Mouse (Mus musculus) kidney, adult 11 months (tissue): ENCODE measurements around the gene Zcwpw1.
"Not testable (repeated sequence)": the region's sequence is repeated elsewhere in the genome, so short reads cannot be mapped to it uniquely, and the experiment has no call there.

Experiments used
- DNase-seq: peaks from one replicate; pipeline ENCODE4 v3.0.0; 2022

Gene Zcwpw1

DNA sequence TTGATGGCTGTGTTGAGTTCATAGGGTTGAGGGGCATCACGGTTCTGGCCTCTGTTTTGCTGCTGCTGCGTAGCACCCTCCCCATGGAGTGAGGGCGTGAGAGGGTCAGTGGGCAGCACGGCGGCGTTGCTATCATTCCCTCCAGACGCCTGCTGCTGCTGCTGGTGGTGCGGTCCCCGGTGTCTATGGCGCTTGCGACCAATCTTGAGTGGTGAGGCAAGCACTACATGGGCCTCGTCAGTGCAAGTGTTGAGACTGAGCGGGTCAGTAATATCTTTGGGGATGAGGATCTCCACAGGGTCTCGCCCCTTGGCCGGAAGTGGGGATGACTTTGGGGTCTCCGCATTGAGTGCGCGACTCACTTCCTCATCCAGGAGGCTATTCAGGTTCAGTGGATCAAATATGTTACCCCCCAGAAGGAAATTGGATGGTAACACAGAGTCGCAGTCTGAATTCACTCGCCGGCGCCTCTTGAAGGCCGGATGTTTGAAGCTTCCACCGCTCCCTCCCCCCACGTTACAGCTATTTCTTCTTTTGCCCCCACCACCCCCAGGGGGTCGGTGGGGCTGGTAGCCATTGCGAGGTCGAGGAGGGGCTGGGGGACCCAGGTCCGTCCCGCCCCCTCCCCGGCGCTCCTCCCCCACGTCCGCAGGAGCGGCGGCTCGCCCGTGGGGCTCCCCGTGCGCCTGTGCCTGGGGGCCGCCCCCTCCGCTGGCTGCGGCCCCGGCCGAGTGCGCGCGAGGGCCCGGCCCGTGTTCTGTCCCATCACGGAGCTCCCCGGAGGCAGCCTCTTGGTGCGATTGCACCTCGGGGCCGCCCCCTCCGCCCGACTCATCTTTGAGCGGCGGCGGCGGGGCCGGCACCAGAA is 2.2 kb upstream of the Zcwpw1 start:
- DNase-seq = peak; percentile 60

DNA sequence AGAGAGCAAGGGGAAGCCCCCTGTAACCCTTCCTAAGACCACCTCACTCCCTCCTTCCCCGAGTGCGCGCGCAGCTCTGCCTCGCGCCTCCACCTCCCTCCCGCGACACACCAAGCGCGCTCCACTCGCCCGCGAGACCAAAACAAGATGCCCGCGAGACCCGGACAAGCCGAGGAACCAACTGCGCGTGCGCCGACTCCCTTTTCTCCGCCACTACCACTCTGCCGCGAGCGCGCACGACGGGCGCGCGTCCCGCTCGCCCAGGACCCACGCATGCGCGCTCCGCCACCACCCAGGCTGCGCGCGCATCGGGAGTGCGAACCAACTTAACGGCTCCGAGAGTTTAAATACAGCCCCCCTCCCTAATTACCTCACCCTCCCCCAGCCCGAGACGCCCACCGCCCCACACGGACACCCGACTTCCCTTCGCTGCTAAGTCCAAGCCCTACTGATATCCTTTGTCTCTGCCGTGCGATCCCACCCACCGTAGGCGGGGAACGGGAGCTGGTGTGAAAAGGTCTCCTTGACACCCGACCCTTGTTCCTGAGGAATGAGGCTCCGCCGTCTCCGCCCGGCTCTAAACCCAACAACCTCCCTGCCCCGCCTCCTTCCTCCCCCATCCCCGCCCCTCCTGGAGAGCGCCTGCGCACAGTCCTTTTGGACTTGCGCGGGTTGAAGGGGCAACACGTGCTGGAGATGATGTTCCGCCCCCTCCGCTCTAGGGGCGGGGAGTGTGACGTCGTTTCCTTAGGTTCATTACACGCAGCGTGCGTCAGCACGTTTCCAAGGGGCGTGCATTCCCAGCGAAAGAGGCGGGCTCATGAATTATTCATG is 1.3 kb upstream of the Zcwpw1 start:
- DNase-seq = peak; percentile 99

DNA sequence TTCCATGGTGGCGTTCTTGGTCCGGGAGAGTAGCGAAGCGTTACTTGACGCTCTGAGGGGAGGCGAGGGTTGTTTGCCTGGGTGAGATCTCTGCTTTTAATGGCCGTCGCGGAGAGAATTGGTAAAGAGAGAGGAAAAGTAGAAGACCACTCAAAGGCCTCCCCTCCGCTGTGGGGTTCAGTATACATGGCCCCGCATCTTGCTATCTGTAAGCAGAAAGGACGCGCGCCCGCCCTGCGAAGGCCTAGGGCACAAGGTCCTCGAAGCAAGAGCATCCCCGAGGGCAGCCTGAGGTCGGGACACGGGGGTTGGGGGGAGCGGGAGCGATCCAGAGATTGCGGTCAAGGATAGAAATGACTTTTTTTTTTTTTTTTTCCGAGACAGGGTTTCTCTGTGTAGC is 573 bp downstream of the Zcwpw1 start:
- peak; percentile 56 for DNase-seq

DNA sequence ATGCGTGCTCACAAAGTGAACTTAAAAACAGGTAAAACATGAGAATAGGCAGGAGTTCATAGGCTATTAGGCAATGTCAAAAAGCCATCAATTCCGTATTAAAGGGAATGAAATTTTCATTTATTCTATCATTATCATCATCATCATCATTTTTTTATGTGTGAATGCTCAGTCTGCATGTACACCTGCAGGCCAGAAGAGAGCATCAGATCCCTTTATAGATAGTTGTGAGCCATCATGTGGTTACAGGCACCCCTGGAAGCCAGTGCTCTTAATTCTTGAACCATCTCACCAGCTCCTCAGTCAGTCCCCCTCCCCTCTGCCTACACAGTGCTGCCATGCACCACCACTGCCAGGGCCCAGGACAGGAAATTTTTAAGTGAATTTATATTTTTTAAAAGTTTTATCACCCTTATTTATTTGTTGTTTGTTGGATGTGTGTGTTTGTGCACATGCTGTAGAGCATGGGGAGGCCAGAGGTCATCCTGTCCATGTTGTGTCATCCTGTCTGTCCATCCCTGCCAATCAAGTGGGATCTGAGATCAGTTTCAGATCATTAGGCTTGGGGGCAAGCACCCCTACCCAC is 1.4 kb downstream of the Zcwpw1 start:
- DNase-seq = no peak

DNA sequence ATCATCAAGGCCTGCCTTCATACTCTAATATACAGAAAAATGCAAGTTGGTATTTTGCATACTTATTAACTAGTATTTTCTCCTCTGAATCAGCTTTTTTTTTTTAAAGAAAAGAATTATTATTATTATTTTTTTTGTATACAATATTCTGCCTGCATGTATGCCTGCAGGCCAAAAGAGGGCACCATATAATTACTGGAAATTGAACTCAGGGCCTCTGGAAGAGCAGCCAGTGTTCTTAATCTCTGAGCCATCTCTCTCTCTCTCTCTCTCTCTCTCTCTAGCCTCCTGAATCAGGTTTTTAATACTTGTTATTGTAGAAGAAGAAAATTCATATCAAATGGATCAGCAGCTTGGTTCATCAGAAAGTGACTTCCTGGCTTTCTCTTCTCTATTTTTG is 4.0 kb downstream of the Zcwpw1 start:
- no peak for DNase-seq

DNA sequence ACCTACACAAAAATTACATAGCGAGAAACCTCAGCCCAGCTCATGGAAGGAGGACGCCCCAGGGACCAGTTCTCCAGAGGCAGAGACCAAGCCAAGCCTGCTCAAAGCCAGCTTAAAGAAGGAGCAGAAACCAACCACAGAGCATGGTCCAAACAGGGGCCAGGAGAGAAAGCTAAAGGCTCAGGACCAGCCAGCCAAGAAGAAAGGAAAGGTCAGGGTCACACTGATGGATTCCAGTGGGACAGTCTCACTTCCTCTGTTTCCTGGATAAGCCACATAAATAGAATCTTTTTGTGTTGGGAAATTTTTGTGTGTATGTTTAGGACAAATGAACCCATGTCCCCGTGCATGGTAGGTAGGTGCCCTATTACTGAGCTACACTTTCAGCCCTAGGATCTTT is 9.0 kb downstream of the Zcwpw1 start:
- DNase-seq = no peak

DNA sequence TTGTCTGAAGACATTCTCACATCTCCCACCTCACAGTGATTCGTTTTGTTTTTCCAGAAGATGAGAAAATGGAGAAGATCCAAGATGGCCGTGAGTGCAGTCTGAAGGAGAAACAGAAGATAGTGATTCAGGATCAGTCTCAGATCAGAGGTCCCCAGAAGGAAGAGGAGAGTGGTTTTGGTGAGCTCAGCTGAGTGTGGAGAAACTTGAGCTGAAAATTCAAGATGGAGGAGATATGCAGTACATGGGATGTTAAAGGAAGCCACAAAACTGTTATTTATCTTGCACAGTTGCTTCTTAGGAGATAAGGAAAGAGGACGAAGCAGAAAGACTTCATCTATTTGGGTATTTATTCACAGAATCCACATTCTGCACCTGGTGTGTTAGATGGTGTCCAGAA is 13.3 kb downstream of the Zcwpw1 start:
- no peak for DNase-seq

DNA sequence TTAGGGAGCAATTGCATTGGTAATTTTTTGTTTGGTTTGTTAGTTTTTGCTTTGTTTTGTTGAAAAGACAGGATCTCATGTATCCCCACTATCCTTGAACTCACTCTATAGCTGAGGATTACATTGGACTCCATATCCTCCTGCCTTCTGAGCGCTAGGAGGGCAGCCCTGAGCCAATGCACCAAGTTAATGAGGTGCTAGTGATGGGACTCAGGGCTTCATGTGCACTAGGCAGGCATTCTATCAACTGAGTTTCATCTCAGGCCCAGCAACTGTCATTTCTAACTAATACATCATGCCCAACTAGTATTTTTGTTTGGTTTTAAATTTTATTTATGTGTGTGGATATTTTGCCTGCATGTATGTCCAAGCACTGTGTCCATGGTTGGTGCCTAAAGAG is 18.6 kb downstream of the Zcwpw1 start:
- DNase-seq = no peak

DNA sequence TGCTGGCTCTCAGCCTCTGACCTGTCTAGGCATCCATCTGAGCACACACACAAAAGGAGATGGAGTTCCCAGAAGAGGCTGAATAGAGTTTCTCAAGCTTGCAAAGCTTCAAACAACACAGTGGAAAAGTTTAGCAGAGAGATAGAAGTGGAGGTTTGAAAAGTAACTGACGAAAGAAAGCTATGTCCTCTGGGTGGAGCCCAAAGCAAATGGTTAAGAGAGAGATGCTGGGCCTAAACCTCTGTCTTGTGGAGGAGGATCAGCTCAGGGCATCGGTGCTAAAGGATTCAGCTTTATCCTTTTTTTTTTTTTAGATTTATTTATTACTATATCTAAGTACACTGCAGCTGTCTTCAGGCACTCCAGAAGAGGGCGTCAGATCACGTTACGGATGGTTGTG is 20.7 kb downstream of the Zcwpw1 start:
- no peak for DNase-seq

DNA sequence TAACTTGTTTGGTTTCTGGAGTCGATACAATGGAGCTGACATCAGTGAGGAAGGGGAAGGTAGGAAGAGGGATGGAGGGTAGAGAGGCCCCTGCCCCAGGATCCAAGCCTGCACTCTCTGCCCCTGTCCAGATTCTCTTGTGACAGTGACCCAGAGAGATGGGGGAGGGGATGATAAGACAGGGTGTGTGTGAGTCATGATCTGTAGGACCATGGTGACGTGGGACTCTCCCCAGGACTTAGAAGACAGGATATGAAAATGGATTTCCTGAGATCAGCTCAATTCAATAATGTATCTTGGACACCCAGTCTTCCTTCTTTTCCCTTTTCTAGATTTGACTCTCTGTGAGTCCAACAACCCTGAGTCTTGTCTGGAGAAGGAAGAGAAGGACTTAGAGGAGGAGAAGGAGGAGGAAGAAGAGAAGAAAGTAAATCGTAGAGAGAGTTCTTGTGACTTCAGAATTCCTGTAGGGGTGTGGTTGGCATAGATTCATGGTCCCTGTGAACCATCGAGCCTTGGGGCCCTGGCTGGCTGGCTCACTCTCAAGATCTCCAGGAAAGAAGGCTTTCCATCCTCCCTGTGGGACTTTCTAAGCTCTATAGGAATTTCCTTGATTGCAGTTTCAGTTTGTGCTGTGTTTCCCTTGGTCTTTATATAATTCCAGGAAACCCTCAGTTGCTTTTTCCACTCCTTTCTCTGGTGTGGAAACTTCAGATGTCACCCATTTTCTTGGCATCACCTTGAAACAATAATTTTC is 30.0 kb downstream of the Zcwpw1 start:
- no peak for DNase-seq

DNA sequence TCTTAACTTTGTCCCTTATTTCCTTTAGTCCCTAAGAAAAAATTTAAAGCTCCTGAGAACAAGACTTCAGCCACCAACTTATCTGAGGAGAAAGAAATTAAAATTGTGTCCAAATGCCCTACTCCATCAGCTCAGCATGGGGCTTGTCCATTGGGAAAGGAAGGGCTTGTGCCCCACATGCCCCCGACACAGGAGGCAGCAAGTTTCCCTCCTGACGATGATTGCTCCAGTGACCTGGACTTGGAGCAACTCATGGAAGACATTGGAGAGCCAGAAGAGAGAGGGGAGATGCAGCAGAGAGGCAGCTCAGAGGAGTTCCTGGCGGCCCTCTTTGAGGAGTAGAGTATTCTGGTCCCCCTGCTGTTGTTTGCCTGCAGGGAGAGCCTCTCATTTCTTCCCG is 34.5 kb downstream of the Zcwpw1 start:
- DNase-seq = no peak

DNA sequence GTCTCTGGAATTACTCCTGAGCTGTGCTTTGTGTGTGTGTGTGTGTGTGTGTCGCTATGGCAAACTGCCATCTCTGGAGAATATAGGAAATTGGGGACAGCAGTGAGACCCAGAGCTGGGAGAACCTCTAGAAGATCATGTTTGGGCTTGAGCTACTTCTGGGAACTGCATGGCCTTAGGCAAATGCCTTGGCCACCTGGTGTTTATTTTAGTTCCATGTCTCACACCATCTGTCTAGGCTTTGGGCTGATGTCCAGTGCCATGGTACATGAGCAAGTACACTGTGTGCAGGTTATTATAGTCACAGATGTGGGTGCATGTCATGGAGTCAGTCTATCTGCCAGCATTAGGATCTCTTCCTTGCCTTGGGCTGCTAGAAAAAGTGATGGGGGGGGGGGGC is 35.0 kb downstream of the Zcwpw1 start:
- DNase-seq = no peak

DNA sequence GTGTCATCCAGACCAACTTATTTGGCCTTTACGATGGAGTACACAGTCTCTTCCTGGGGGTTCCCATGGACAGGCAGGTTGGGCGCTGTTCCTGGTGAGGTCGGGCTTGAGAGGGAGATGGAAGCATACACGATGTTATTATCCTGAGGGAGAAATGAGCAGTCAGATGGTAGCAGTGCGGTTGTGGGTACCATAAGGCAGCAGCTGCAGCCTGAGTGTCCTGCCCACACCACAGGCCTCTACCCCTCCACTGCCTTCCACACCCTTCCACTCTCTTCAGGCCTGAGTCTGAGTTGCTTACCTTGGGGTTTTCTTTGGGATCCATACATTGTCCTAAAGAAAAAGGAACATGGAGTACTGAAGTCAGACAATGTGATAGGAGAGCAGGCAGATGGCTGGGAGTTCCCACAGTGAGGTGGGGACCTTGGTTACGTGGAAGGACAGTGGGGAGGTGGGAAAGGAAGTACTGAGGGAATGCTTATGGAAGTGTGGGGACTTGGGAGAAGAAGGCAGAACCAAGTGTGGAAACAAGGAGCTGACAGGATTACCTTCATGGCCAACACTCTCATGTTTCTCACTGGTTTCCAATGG is 36.0 kb downstream of the Zcwpw1 start:
- DNase-seq = no peak

DNA sequence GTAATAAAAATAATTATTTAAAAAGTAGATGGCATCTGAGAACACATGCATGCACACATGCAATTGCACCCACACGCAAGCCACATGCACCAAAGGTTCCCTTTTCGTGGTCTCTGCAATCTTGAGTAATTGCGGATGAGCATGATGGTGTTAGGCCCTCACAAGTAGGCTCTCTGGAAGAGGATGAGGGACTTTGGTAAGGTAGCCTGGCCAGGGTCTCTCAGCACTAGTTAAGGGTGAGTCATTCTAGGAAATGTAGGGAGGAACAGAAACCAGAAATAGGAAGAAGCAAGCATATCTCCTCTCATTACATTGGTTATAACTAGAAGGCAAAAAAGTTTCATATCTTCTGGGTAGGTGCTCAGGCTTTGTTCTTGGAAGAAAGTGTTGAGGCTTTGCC is 37.4 kb downstream of the Zcwpw1 start:
- DNase-seq = no peak

DNA sequence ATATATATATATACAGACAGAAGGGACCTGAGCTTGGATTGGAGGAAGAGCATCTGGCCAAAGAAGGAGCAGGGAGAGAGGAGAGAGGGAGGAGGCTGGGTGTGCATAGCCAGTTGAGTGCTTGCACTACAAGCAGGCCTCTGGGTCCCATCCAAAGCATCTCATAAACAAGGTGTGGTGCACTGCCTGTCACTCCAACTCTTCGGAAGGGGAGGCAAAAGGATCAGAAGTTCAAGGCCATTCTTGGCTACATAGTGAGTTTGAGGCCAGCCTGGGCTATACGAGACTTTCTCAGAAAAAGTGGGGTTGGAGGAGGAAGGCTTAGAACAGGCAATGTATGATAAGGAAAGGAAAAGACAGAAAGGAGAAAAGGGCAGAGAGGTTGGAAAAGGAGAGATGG is 38.4 kb downstream of the Zcwpw1 start:
- DNase-seq = no peak

DNA sequence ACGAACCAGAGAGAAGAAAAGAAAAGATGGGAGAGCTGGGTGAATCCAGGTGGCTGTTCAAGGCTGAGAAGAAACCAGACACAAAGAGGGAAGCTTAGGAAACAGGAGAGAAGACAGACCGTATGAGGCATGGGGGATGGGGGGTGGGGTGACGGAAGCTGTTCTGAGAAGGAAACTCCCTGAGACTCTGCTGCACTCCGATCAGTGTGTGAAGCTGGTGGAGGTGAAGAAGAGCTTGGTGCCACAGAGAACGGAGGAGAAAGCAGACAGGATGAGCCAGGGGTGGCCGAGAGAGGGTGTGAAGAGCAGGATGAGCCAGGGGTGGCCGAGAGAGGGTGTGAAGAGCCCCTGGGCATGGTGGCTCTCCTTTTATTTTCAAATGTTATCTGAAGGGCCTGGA is 38.8 kb downstream of the Zcwpw1 start:
- no peak for DNase-seq

DNA sequence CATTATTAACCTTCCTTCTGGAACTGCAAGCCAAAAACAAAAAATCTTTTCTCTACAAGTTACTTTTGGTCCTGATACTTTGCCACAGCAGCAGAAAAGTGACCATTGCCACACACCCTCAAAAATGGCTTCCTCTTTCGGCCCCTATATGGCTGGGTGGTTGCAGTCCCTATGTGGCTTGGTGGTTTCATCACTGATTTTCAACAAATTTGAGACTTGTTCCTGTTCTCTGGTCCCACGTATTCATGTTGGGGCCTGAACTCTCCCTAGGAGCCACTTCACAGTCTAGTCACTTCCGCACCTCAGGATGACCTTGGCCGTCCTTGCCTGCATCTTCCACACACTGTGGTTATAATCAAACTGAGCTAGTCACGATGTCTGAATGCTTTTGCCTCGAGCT is 41.1 kb downstream of the Zcwpw1 start:
- DNase-seq = no peak

DNA sequence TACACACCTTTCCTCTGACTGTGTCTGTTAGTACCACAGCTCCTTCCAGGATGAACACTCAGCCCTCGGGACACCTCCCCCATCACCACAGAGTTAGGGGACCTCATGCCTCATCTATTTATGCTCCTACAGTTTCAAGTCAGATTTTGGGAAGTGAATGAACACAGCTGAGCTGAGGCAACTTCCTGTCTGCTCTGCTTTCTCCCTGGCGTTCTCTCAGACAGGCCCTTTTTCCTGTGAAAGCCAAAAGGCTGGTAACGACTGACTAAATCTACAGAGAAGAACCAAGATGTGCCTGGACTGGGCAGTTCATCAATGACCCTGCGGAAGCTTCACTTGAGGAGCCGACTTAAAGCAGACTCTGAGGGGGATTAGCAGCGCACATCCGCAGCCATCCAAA is 42.6 kb downstream of the Zcwpw1 start:
- DNase-seq = no peak

DNA sequence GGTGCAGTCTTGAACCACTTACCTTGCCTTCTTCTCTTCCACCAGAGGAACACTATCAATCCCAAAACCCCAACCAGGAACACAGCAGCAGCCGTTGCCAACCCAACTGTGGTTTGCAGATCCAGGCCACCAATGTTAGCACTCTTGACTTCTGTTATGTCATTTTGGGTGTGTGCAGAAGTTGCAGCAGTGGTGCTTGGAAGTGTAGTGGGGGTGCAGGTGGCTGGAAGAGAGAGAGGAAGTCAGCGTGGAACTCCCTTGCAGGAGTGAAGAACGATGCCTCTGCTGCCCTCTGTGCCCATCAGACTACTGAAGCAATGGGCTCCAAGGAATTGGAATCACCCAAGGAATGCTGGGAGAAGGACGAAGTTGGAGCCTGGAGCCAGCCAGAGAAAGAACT is 43.5 kb downstream of the Zcwpw1 start:
- DNase-seq = no peak

DNA sequence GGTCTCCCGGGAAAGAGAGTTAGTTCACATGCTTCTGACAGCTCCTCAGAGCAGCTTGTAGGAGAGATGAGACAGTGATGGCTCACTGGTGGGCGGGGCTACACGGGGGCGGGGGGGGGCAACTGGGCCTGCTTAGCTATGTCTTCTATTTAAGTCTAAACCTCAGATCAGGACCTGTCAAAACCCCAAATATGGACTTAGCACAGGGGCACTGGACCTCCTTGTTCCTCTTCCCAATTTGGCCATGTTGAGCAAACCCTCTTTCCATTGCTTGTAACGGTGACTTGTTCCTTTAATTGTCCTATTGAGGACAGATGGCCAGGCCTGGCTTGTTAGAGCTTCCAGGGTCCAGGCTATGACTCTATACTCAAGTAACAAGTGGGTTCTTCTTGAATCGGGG is 43.9 kb downstream of the Zcwpw1 start:
- DNase-seq = no peak

DNA sequence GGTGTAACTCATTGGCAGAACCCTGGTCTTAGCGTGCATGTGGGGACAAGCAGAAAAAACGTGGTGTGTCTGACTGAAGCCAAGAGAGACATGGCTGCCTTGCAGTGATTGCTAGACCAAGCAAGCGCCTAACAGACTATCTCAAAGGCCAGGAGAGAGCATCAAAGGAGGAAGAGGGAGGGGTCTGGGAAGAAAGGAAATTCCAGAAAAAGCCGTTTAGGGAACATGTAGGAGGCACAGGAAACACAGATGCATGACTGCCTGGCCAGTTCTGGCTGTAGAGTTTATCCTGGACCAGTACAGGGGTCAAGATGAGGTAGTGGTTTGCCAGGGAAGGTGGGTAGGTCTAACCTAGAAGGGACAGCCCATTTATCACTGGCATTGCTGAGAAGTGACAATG is 45.9 kb downstream of the Zcwpw1 start:
- no peak for DNase-seq

DNA sequence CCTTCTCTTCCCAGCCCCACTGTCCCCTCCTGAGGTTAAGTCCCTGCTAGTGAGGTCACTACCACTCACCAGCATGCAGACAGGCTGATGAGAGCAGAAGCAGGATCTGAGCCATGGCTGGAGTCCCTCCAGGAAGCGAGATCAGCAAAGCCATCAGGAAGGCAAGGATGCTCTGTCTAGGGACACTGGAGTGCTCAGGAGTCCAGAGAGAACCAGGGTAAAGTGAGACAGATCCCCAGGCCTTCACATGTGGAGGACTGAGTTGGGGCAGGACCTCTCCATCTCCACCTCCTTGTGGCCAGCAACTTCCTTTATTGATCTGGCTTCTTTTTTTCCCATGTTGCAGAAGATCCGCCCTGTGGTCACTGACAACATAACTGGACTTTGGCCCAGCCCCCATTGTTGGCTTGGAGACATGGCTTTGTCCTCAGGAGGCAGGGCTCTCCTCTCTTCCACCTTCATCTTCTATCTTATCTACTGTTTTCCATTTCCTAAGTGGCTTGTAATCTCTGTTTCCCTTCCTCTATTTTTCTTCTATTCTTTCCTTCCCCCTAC is 48.4 kb downstream of the Zcwpw1 start, which contains the start of gene Pilra:
Pilra (minus strand) TSS at position 316 of the 555 bp plus-strand sequence.
- DNase-seq = not testable (repeated sequence)
